Mouse (Mus musculus) limb, embryonic 15.5 days (tissue): ENCODE measurements at regions not wholly inside any gene's neighbourhood (a gene's known extent, or its start where the extent isn't known, plus 50 kb on each side); places are given as distances from the start of the nearest gene placed in this dataset.

Experiments used
- ATAC-seq: fragments of 200-750 bp; cut with Nextera tagmentation; 2 replicates; pipeline ENCODE4 v1.8.0; 2017; ENCODE audit warnings: low read depth, moderate TSS enrichment; ENCODE audit not compliant: insufficient number of reproducible peaks, low FRiP score, low TSS enrichment
- H3K27ac ChIP-seq: fragments of 300-500 bp; sonication (generic); 2 replicates; pipeline ENCODE4 v1.5.1; 2015; ENCODE audit warnings: moderate library complexity, mild to moderate bottlenecking, inconsistent platforms
- H3K27me3 ChIP-seq: fragments of 300-500 bp; sonication (generic); 2 replicates; pipeline ENCODE4 v1.6.1; 2015; ENCODE audit warnings: inconsistent platforms
- H3K36me3 ChIP-seq: fragments of 300-500 bp; sonication (generic); 2 replicates; pipeline ENCODE4 v1.6.1; 2015; ENCODE audit warnings: inconsistent platforms
- H3K4me1 ChIP-seq: fragments of 300-500 bp; sonication (generic); 2 replicates; pipeline ENCODE4 v1.6.1; 2015; ENCODE audit warnings: inconsistent platforms
- H3K4me2 ChIP-seq: fragments of 300-500 bp; sonication (generic); 2 replicates; pipeline ENCODE4 v1.6.1; 2015; ENCODE audit warnings: mild to moderate bottlenecking, inconsistent platforms
- H3K4me3 ChIP-seq: fragments of 300-500 bp; sonication (generic); 2 replicates; pipeline ENCODE4 v1.5.1; 2015; ENCODE audit warnings: mild to moderate bottlenecking, inconsistent platforms
- H3K9ac ChIP-seq: fragments of 300-500 bp; sonication (generic); 2 replicates; pipeline ENCODE4 v1.6.1; 2015; ENCODE audit warnings: inconsistent platforms
- H3K9me3 ChIP-seq: fragments of 300-500 bp; sonication (generic); 2 replicates; pipeline ENCODE4 v1.6.1; 2016; ENCODE audit warnings: inconsistent platforms
- WGBS: fragments of 180-500 bp; shearing (Covaris S2); methylation state at CpG from one replicate; pipeline ENCODE4 v1.1.7; 2015; 5-methylcytosine and 5-hydroxymethylcytosine counted together

DNA sequence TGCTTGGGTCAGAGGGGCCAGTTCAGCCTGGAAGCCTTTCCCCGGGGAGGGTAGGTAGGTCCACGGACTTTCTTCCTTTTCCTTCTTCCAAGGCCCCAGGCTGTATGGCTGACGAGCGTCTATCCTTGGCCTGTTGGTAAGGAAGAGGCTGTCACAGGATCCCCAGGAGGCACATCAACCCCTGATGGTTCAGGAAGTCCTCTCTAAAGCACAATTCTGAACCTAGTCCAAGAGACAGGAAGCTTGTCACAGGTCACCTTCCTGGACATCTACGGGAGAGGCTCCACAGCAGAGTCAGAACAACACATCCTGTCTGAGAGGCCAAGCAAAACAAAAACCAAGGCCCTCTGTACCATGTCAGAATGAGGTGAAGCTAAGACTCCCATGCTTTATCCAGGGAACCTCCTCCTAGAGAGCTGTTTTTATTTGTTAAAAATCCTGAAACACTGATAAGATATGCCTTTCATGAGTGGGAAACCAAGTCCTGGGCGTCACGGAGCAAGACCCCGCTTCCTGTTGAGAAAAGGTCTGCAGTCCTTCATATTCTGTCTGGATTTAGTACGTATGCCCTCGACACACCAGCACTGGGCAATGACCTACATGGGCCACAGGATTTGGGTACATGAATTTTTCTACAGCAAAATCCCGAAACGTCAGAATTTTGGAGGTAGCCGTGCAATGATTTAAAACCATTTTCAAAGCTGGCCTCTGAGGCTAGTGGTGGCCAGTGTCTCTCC lies 52.0 kb upstream of the Snrk start:
- Histone ChIP-seq H3K27me3 (no peaks in the 10 kb centered on the region), H3K4me1 (no peaks in the 10 kb centered on the region), H3K9ac (no peak overlapping the region), H3K27ac (0 out of 2 replicates have a peak overlapping the region, but pooled peaks have one; percentile 14), H3K4me3 (no peak overlapping the region), H3K36me3 (no peaks in the 10 kb centered on the region), H3K4me2 (no peak overlapping the region), H3K9me3 (no peaks in the 10 kb centered on the region)
- 71% methylated on average over 13 of the region's 13 CpGs for WGBS
- 0 out of 2 replicates have a peak, but pooled peaks have one; percentile 35 for ATAC-seq

DNA sequence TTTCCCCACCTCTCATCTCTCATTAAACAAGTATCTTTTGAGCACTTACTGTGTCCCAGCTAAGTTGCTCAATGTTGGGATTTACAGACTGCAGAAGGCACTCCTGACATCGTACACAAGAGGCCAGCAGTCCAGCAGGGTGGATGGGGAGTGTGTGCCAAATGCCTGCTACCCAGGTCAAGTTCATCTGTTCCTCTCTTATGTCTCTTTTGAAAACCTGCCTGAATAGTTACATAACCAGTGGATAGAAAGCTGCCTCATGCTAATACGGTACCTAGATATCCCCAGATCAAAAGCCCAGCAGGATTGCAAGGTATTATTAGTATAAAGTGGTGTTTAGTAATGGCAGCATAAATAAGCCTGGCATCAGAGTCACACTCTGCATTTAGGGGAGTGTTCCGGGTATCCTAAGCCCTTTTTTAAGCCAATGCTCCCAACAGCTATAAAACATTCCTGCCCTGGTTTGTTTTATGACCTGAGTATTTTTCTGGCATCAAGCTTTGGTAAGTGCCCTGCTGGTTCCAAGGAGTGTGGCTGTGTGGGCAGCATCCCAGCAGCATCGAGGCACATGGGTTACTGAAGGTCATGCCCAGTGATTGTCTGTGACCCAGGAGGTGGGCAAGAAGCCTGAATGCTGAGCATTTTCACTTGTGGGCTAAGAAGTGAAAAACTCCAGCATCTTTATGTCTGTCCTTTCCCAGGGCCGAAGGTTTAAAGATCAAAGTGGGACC lies 59.1 kb upstream of the Pomgnt2 start:
- no peak for ATAC-seq
- Histone ChIP-seq H3K36me3 (no peaks in the 10 kb centered on the region), H3K27ac (no peak overlapping the region), H3K27me3 (no peaks in the 10 kb centered on the region), H3K4me3 (no peak overlapping the region), H3K4me1 (peaks cover 5% of the 10 kb centered on the region), H3K9me3 (no peaks in the 10 kb centered on the region), H3K9ac (no peak overlapping the region), H3K4me2 (no peak overlapping the region)
- 50% methylated on average over 5 of the region's 5 CpGs for WGBS

DNA sequence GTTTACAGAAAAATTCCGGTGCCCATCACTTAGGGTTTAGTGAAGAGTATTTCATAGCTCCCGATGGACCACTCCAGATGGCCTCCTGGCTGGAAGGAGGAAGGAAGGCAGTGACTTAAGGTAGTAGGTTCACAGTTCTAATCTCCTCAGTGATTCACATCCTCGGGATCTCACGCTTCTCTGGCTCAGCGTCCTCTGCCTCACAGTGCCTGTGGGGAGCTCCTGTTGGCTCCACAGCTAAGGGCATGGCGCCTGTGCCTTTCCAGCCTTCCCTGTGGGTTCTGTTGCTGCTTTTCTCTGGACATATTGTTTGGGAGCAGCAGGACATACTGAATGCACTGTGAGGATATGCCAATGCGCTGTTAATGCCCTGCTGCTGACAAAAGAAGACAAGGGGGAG lies 54.8 kb upstream of the Pomgnt2 start:
- Histone ChIP-seq H3K27me3 (no peaks in the 10 kb centered on the region), H3K4me3 (no peak overlapping the region), H3K36me3 (no peaks in the 10 kb centered on the region), H3K9me3 (no peaks in the 10 kb centered on the region), H3K9ac (no peak overlapping the region), H3K4me2 (no peak overlapping the region), H3K4me1 (no peaks in the 10 kb centered on the region; the same call in 1 of the 2 replicates), H3K27ac (no peak overlapping the region)
- ATAC-seq: no peak
- WGBS: 68% methylated on average over 7 of the region's 7 CpGs

DNA sequence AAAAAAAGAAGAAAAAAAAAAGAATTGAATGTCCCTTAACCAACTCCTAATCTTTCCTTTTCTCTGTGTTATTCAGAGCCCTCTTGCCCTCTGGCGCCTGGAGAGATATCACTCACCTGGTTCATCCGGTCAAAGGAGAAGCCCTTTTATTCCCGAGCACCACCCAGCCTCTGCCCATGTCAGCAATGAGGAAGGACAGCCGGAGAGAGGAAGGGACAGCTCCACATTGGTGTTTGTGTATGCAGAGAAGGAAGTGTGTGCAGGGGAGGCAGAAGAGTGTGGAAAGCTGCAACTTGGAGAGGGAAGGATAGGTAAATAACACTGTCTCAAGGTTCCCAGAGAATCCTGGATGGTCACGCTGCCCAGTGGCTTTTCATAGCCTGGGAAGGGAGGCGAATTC lies 54.2 kb upstream of the Pomgnt2 start:
- WGBS: 59% methylated on average over 6 of the region's 6 CpGs
- Histone ChIP-seq H3K9ac (no peak overlapping the region), H3K36me3 (no peaks in the 10 kb centered on the region), H3K9me3 (no peaks in the 10 kb centered on the region), H3K4me2 (no peak overlapping the region), H3K27me3 (no peaks in the 10 kb centered on the region), H3K4me1 (no peaks in the 10 kb centered on the region; the same call in 1 of the 2 replicates), H3K27ac (no peak overlapping the region), H3K4me3 (no peak overlapping the region)
- ATAC-seq: no peak

DNA sequence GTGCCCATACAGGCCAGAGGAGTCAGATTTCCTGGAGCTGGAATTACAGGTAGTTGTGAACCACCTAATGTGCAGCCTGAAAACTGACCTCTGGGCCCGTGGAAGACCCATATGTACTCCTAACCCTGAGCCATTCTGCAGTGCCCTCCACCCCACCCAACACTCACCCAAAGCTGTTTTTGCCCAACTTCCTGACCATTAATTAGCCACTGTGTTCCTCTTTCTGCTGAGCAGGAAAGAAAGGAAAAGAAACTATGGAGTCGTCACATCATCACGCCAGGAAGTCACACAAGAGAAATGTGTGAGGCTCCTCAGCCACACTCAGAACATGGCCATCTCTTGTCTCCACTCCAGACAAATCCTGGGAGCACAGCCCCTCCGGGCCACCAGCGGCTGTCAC lies 52.1 kb upstream of the Pomgnt2 start:
- Histone ChIP-seq H3K27me3 (no peaks in the 10 kb centered on the region), H3K4me3 (no peak overlapping the region), H3K27ac (no peak overlapping the region), H3K4me1 (no peaks in the 10 kb centered on the region), H3K4me2 (no peak overlapping the region), H3K9me3 (no peaks in the 10 kb centered on the region), H3K9ac (no peak overlapping the region), H3K36me3 (no peaks in the 10 kb centered on the region)
- no peak for ATAC-seq
- WGBS: 56% methylated on average over 5 of the region's 5 CpGs

DNA sequence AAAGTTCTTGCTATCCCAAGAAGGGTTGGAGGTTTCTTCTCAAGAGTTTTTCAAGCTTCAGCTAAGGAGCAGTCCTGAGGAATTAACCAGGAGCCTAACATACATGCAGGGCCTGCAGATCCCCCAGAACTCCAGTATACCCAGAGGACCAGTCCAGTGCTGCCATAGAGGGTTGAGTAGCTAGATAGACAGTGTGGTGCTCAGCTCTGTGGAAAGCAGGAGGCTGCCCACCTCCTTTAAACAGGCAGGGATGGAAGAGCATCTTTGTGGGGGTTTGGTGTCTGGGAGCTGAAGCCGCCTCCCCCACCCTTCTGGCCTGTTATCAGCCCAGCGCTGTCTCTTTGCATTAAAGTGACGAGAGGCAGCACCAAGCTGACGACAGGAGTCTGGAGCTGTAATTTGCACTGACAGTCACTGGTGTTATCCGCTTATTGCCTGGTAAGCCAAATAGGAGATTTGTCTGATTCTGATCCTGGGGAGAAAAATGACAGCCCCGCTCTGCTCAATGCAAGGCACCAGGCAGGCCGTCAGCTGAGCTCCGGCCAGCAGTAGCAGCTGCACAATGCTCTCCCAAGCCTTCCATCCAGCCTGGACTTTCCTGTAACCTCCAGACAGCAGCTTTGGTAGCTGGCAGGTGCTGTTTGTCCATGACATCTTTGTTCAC lies 51.2 kb upstream of the Pomgnt2 start:
- Histone ChIP-seq H3K4me1 (no peaks in the 10 kb centered on the region), H3K9me3 (no peaks in the 10 kb centered on the region), H3K27me3 (no peaks in the 10 kb centered on the region), H3K27ac (no peak overlapping the region), H3K4me3 (no peak overlapping the region), H3K36me3 (no peaks in the 10 kb centered on the region), H3K9ac (no peak overlapping the region), H3K4me2 (no peak overlapping the region)
- WGBS: 47% methylated on average over 8 of the region's 8 CpGs
- no peak for ATAC-seq
